Mouse (Mus musculus) limb, embryonic 13.5 days (tissue): ENCODE data around the gene Tmed2. TPM values are rescaled to one million over a fixed set of nuclear protein-coding genes. Genes with fewer than 3 reads are reported as not detected.
"Not testable (repeated sequence)": the region's sequence is repeated elsewhere in the genome, so short reads cannot be mapped to it uniquely, and the experiment has no call there.

Source experiments
- ATAC-seq: fragments of 200-750 bp; cut with Nextera tagmentation; 2 replicates; pipeline ENCODE4 v1.8.0; 2017; ENCODE audit warnings: low read depth, moderate number of reproducible peaks, moderate TSS enrichment; ENCODE audit not compliant: low FRiP score
- H3K27ac ChIP-seq: fragments of 300-500 bp; sonication (generic); 2 replicates; pipeline ENCODE4 v1.5.1; 2015; ENCODE audit warnings: inconsistent platforms, mild to moderate bottlenecking, moderate library complexity
- H3K27me3 ChIP-seq: fragments of 300-500 bp; sonication (generic); 2 replicates; pipeline ENCODE4 v1.6.1; 2015; ENCODE audit warnings: mild to moderate bottlenecking, inconsistent platforms
- H3K36me3 ChIP-seq: fragments of 300-500 bp; sonication (generic); 2 replicates; pipeline ENCODE4 v1.6.1; 2015; ENCODE audit warnings: inconsistent platforms, mild to moderate bottlenecking, moderate library complexity
- H3K4me1 ChIP-seq: fragments of 300-500 bp; sonication (generic); 2 replicates; pipeline ENCODE4 v1.6.1; 2015; ENCODE audit warnings: inconsistent platforms
- H3K4me2 ChIP-seq: fragments of 300-500 bp; sonication (generic); replicated peaks from 2 replicates; pipeline ENCODE4 v1.6.1; 2015; ENCODE audit warnings: inconsistent platforms, mild to moderate bottlenecking, moderate library complexity
- H3K4me3 ChIP-seq: fragments of 300-500 bp; sonication (generic); 2 replicates; pipeline ENCODE4 v1.5.1; 2015; ENCODE audit warnings: moderate library complexity, mild to moderate bottlenecking, inconsistent platforms
- H3K9ac ChIP-seq: fragments of 300-500 bp; sonication (generic); 2 replicates; pipeline ENCODE4 v1.6.1; 2015; ENCODE audit warnings: mild to moderate bottlenecking, inconsistent platforms
- H3K9me3 ChIP-seq: fragments of 300-500 bp; sonication (generic); 2 replicates; pipeline ENCODE4 v1.6.1; 2016; ENCODE audit warnings: inconsistent platforms
- WGBS: fragments of 180-500 bp; shearing (Covaris S2); methylation state at CpG from one replicate; pipeline ENCODE4 v1.1.7; 2015; 5-methylcytosine and 5-hydroxymethylcytosine counted together
- polyA plus RNA-seq: library from polyadenylated mRNA; unstranded; fragments of >200 nt; fragmentation: Nextera tagmentation; extraction: Ambion mirVana; gene quantifications from 2 replicates; pipeline ENCODE4 v1.2.1, GENCODE M21; 2015

Tmed2 gene
- polyA plus RNA-seq: 590 and 600 TPM in 2 replicates

DNA sequence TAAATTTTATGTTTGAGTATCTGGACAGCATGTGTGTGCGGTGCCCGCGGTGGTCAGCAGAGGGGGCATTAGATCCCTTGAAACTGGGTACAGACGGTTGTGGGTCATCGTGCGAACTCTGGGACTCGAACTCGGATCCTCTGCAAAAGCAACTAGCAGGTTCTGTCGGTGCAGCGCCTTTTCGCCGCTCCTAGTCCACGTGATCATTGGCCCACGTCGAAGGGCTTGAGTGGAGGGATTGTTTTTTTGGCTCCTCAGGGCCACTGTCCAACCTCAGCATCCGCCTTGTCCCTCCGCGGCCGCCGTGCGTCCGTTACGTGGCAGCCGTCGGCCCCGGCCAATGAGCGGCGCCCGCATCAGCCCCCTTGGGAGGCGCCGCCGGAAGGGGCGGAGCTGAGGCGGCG lies at the start of gene Tmed2:
Tmed2 (plus strand) TSS at position 313 of the 404 bp plus-strand sequence.
- no peaks in the 10 kb centered on the region for H3K9me3 ChIP-seq
- H3K9ac ChIP-seq: peak within 1 kb of the TSS; percentile 97
- 0 out of 2 replicates have a peak, but pooled peaks cover 4% of the 10 kb centered on the region for H3K27me3 ChIP-seq
- under 1% methylated on average over 35 of the region's 35 CpGs for WGBS
- peak; percentile 95 for ATAC-seq
- peak within 1 kb of the TSS; percentile 69 for H3K4me2 ChIP-seq
- H3K27ac ChIP-seq: peak within 1 kb of the TSS; percentile 88
- H3K4me3 ChIP-seq: peak within 1 kb of the TSS; percentile 98
- peaks cover 30% of the 10 kb centered on the region for H3K36me3 ChIP-seq
- H3K4me1 ChIP-seq: peaks cover 18% of the 10 kb centered on the region

DNA sequence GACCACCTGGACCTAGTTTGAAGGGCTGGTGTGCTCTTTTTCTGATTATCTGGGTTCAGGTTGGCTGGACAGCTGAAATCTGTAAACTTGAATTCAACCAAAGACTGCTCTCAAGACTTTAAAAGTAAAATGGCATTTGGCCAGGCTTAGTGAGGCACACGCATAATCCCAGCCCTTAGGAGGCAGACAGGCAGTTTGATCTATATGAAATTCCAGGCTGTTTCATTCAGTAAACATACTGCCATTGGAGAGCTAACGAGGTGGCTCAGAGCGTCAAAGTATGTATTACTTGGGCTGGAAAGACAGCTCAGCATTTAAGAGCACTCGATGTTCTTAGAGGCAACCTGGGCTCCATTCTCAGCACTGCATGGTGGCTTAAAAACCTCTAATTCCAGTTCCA lies 48.8 kb upstream of the Tmed2 start:
- Histone ChIP-seq H3K4me1 (0 out of 2 replicates have a peak, but pooled peaks cover 3% of the 10 kb centered on the region), H3K27ac (no peak overlapping the region), H3K9me3 (no peaks in the 10 kb centered on the region), H3K4me2 (no peak overlapping the region), H3K36me3 (peaks cover 74% of the 10 kb centered on the region), H3K9ac (no peak overlapping the region), H3K27me3 (no peaks in the 10 kb centered on the region), H3K4me3 (no peak overlapping the region)
- no peak for ATAC-seq
- WGBS: 72% methylated on average over 4 of the region's 4 CpGs

DNA sequence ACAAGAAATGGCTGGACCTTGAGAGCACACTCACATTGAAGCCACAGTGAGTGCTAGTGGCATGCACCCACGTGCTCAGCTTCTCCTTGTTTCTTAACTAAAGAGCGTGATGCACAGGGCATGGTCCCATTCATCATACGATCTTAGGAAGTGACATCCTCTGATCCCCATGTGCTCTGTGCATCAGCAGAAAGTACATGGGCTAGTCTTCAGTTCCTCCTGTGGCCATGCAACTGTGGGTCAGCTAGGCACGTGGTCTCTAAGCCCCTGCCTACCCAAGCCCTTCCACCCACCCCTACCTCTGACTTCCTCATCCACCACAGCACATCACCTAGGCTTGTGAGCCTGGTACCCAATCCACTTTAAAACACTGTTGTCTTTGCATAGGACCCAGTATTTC lies 47.9 kb upstream of the Tmed2 start:
- Histone ChIP-seq H3K4me1 (0 out of 2 replicates have a peak, but pooled peaks cover 3% of the 10 kb centered on the region), H3K27me3 (no peaks in the 10 kb centered on the region), H3K27ac (no peak overlapping the region), H3K9ac (no peak overlapping the region), H3K4me3 (no peak overlapping the region), H3K4me2 (no peak overlapping the region), H3K9me3 (no peaks in the 10 kb centered on the region), H3K36me3 (peaks cover 83% of the 10 kb centered on the region)
- ATAC-seq: no peak
- 86% methylated on average over 4 of the region's 4 CpGs for WGBS

DNA sequence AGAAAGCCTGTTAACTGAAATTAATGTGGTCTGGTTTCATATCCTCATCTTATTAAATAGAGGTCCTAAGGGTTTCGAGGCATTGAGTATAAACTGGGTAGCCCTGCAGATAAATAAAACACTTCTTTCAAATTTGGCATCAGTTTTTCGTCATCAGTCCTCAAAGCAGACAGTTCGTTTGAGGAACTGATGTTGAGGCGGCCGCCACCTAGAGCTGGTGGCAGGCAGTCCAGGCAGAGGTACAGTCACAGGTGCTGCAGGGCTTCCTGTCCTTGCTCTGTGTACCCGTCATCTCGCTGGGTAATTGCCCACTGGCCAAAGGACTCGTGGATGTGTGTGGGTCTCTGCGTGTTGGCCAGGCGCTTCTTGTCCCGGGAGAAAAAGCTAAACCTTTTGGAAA lies 47.0 kb upstream of the Tmed2 start:
- no peak for ATAC-seq
- 87% methylated on average over 11 of the region's 11 CpGs for WGBS
- no peak overlapping the region for H3K9ac ChIP-seq
- no peak overlapping the region for H3K4me3 ChIP-seq
- H3K4me2 ChIP-seq: no peak overlapping the region
- no peak overlapping the region for H3K27ac ChIP-seq
- peaks cover 92% of the 10 kb centered on the region for H3K36me3 ChIP-seq
- 0 out of 2 replicates have a peak, but pooled peaks cover 3% of the 10 kb centered on the region for H3K4me1 ChIP-seq
- no peaks in the 10 kb centered on the region for H3K9me3 ChIP-seq
- H3K27me3 ChIP-seq: no peaks in the 10 kb centered on the region

DNA sequence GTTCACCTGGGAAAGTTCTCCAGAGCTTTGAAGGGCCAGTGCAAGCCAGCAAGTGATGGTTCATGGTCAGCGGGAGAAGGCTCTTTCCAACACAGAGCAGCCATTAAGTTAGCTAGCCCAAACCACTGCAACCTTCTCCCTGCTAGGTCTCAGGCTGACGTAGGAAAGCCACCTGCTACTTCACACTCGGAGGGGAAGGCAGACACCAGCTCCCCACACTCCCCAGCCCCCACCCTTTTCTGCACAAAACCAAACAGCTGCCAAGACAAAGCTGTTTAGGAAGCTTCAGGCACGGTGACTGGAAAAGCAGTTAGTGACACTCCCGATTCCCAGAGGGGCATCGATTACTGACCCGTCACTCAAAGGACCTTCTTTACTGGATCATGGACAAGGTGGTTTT lies 44.9 kb upstream of the Tmed2 start:
- Histone ChIP-seq H3K36me3 (peaks cover 88% of the 10 kb centered on the region), H3K9ac (no peak overlapping the region)
- no peak for ATAC-seq

DNA sequence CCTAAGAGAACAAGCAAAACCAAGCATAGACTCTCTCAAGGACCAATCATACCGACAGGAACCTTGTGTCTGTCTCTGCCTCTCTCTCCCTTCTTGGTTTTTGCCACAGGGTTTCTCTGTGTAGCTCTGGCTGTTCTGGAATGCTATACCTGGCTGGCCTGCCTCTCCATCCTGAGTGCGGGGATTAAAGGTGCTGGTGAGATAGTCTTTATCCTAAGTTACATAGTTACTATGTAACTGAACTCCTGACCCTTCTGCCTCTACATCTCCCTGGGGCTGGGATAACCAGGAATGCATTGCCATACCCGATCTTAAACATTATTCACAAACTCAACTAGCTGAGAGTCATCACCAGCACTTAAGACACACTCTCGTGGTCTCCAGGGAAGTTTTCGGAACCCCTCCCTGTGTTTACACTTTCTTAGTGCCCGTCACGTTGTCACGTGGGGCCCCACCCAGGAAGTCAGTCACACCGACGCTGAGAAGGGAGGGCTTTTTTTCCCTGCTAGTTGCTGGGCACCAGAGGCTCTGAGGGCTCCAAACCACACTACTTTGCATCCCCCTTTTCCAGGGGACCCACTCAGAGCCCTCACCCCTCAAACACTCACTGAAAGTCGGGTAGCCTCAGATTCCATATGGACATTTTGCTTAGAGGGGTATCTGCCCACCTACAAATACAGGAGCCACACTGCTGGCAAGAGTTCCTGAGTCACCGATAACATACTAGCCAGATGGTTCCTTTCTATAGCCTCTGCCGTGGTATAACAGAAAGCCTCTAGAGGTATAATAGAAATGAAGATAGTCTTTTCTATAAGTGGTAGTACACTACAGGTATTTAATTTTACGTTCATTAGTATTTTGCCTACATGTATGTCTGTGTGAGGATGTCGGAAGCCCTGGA lies 43.6 kb upstream of the Tmed2 start:
- Histone ChIP-seq H3K4me1 (no peaks in the 10 kb centered on the region), H3K9me3 (no peaks in the 10 kb centered on the region), H3K27ac (no peak overlapping the region; the same call in 1 of the 2 replicates), H3K27me3 (no peaks in the 10 kb centered on the region), H3K4me2 (no peak overlapping the region), H3K4me3 (no peak overlapping the region), H3K36me3 (peaks cover 88% of the 10 kb centered on the region), H3K9ac (no peak overlapping the region)
- ATAC-seq: no peak
- 75% methylated on average over 15 of the region's 15 CpGs for WGBS

More for the DNA sequence above, 44.9 kb upstream of the Tmed2 start:
- Histone ChIP-seq H3K27ac (no peak overlapping the region), H3K9me3 (no peaks in the 10 kb centered on the region), H3K27me3 (no peaks in the 10 kb centered on the region), H3K4me1 (no peaks in the 10 kb centered on the region), H3K4me2 (no peak overlapping the region), H3K4me3 (no peak overlapping the region)
- WGBS: 74% methylated on average over 7 of the region's 7 CpGs

DNA sequence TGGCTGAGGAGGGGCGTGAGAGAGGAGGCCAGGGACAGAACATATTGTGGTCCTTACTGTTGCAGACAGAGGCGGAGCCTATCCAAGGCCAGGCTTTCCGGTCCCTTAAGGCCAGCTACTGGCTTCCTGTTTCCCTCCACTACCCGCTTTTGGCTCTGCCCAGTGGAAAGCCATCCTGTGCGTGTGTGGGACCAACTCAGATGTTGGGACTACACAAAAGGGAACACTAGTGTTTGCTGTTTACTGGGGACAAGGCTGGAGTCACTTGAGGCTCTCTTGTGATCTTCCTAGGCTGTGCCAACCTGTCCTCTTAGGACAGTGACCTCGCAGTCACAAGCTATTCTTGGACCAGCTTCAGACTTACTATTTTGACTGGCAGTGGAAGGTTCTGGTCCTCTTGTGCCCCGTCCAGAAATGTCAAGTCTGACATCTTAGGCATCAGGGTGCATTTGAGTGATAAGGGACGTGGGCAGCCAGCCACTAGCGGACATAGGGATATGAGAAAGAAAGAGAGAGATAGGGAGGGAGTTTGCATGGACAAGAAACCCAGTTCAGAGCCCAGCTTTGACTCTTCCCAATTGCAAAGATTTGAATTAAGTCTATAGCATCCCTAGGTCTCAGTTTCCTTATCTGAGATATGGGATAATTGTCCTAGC lies 42.1 kb upstream of the Tmed2 start:
- Histone ChIP-seq H3K9ac (no peak overlapping the region), H3K27me3 (no peaks in the 10 kb centered on the region), H3K27ac (no peak overlapping the region; the same call in 1 of the 2 replicates), H3K4me3 (no peak overlapping the region), H3K36me3 (peaks cover 88% of the 10 kb centered on the region), H3K4me1 (no peaks in the 10 kb centered on the region), H3K9me3 (no peaks in the 10 kb centered on the region), H3K4me2 (no peak overlapping the region)
- WGBS: 83% methylated on average over 9 of the region's 9 CpGs
- ATAC-seq: no peak

DNA sequence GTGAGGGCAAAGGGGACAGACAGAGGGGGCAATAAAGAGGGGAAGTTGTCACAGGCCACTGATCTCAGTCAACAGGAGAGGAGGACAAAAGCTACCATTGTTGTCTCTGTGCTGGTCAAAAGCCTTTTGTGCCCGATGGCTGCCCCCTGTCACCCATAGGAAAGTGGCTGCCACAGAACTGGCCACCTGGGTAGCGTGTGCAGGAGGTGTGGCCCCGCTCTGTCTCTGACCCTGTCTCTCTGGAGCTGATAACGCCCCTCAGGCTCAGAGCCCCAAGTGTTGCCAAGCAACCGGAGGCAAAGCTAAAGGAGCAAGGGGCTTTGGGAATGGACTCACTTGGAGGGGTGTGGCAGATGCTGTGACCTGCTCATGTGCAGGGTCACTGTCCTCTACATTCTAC lies 41.5 kb upstream of the Tmed2 start:
- Histone ChIP-seq H3K4me1 (no peaks in the 10 kb centered on the region), H3K4me3 (no peak overlapping the region), H3K9ac (no peak overlapping the region), H3K9me3 (no peaks in the 10 kb centered on the region), H3K27ac (no peak overlapping the region), H3K27me3 (no peaks in the 10 kb centered on the region), H3K4me2 (no peak overlapping the region), H3K36me3 (peaks cover 88% of the 10 kb centered on the region)
- whole genome bisulfite sequencing: 68% methylated on average over 5 of the region's 5 CpGs
- no peak for ATAC-seq

DNA sequence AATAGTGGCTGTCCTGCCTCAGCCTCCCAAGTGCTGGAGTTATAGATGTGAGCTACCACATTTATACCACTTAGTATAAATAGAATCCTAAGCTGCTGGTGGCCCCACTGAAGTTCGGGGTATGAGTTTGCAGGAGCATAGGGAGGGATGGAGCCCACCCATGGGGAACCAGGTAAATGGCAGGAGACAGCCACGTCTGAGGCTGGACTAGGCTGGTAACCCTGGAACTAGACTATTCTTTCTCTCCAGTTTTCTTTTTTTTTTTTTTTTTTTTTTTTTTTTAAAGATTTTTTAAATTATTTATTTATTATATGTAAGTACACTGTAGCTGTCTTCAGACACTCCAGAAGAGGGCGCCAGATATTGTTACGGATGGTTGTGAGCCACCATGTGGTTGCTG lies 40.5 kb upstream of the Tmed2 start:
- not testable (repeated sequence) for ATAC-seq, H3K4me3 ChIP-seq, H3K4me2 ChIP-seq, H3K9me3 ChIP-seq, H3K27me3 ChIP-seq, H3K27ac ChIP-seq, H3K4me1 ChIP-seq, H3K9ac ChIP-seq
- peaks cover 87% of the 10 kb centered on the region for H3K36me3 ChIP-seq
- WGBS: 74% methylated on average over 4 of the region's 4 CpGs

DNA sequence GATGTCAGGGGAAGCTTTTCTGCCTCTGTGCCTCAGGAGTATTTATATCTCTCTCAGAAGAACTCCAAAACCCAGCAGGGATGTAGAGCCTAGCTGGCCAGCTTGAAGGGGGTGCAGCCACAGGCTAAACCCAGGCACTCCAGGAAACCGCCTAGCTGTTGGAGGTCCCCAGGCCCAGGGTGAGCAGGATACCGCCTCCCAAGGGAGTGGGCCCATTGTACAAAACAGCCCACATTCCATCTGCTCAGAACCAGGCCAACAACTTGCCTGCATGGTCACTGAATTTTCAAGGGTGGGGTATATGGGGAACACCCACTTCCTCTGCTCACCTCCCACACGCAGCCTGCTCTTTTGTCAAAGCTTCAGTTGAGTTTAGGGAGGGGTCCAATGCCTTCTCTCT lies 39.9 kb upstream of the Tmed2 start:
- 93% methylated on average over 3 of the region's 3 CpGs for WGBS
- no peak overlapping the region for H3K27ac ChIP-seq
- no peak overlapping the region for H3K4me3 ChIP-seq
- H3K27me3 ChIP-seq: no peaks in the 10 kb centered on the region
- H3K4me1 ChIP-seq: no peaks in the 10 kb centered on the region
- no peak overlapping the region for H3K9ac ChIP-seq
- H3K9me3 ChIP-seq: no peaks in the 10 kb centered on the region
- no peak for ATAC-seq
- no peak overlapping the region for H3K4me2 ChIP-seq
- H3K36me3 ChIP-seq: peaks cover 87% of the 10 kb centered on the region

DNA sequence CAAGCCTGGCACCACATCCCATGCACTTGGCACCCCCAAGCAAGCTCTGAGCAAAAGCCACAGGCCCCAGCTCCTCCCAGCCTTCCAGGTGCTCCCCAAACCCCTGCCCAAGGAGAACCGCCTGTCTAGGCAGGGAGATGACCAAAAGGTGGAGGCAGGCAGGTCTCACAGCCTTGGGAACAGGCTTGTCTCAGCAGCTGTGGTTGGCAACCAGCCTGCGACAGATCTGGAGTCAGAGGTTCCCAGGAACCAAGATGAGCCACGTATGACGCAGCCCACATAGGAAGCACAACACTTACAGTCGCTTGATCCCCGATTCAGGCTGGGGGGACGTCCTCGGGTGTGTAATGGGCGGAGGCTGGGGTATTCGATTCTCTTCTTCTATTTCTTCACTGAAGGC lies 39.0 kb upstream of the Tmed2 start:
- Histone ChIP-seq H3K4me2 (no peak overlapping the region), H3K27ac (no peak overlapping the region), H3K9ac (no peak overlapping the region)

DNA sequence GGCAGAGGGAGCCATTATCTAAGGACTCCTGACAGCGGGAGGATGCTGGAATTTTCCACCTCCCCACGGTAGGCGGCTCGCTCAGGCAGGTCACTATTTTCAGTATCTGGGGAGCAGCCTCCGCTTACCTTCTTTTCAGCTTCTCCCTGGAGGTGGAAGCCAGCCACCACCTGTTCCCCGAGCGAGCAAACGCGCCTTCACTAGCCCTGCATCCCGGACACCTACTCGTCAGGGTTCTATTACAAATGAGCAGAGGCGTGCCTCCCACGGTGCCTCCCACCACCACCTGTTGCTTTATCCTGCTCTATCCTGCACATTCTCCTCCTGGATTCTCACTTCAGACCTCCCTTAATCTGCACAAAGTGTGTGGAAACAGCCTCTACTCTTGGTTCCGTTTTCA lies 36.8 kb upstream of the Tmed2 start:
- H3K27ac ChIP-seq: no peak overlapping the region
- no peak for ATAC-seq
- H3K4me3 ChIP-seq: no peak overlapping the region
- no peaks in the 10 kb centered on the region; the same call in 1 of the 2 replicates for H3K4me1 ChIP-seq
- no peak overlapping the region for H3K4me2 ChIP-seq
- no peak overlapping the region for H3K9ac ChIP-seq
- WGBS: 60% methylated on average over 14 of the region's 14 CpGs
- H3K36me3 ChIP-seq: peaks cover 83% of the 10 kb centered on the region
- H3K27me3 ChIP-seq: no peaks in the 10 kb centered on the region
- H3K9me3 ChIP-seq: no peaks in the 10 kb centered on the region

More for the DNA sequence above, 39.0 kb upstream of the Tmed2 start:
- Histone ChIP-seq H3K4me3 (no peak overlapping the region), H3K4me1 (no peaks in the 10 kb centered on the region), H3K36me3 (peaks cover 84% of the 10 kb centered on the region), H3K27me3 (no peaks in the 10 kb centered on the region), H3K9me3 (no peaks in the 10 kb centered on the region)
- no peak for ATAC-seq
- 87% methylated on average over 10 of the region's 10 CpGs for WGBS
